Mouse (Mus musculus): ENCODE measurements around the gene Gpd2. TPM values are rescaled to one million over a fixed set of nuclear protein-coding genes. Genes with fewer than 3 reads are reported as not detected.

Gpd2 gene
- polyA plus RNA-seq, 1 experiment from 2014 or later = 18.8 TPM

DNA sequence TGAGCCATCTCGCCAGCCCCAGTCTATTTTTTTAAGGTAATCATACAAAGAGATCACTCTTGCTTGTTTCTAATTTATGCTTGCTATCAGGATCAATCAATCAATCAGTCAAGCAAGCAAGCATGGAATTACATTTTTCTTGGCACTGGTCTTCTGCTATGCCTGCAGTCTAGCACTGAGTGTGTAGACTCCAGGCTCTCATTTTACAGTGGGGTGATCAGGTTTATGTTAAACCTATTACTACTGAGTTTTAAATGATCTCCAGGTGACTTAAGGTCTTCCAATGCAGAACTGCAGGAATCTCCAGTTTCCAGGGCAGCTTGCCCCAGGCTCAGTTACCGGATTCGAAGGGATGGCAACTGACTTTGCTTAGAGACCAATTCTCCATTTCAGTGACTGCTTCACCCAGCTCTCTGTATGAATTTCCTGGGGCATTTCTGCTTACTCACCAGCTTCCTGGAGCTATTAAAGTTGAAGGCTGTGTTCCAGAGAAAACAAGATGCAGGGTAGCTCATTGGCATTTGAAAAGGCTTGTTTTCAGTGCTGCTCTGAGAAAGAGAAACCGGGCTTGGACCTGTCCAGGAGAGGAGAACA is 7.7 kb upstream of the Gpd2 start:
- DNase-seq (ENCODE audit: low read depth, low spot score) (no peak), ATAC-seq (peak; percentile 92)
- TF ChIP-seq CTCF (IDR thresholded peaks at IDR 0.05) = no peak
- ChIA-PET CTCF (no interaction called here), POLR2A (no interaction called here)
- H3K27me3 ChIP-seq = no peaks in the 10 kb centered on the region
- in situ Hi-C loops (cut with MboI; ENCODE audit: low pct_unique_long_range_greater_than_20kb) = loop anchor here (10.0 kb wide), 1 partner anchor 105 kb away; the partner anchor contains the start of gene Nr4a2

DNA sequence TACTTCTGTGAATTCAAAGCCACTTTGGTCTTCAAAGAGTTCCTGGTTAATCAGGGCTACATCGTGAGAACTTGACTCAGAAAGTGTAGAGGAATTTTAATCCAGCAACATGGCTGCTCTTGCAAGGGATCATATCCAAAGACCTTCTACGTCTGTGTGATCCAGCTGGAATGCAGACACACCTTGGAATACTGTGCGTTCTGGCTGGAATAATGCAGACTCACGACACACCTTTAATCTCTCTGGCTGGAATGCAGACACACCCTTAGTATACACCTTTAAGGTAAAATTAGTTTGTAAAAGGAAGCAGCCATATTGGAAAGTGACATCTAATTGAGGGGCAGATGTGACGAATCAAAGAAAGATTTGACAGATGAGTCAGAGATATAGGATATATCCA is 6.0 kb upstream of the Gpd2 start:
- no peak for TF ChIP-seq CTCF (IDR thresholded peaks at IDR 0.05)
- ChIA-PET POLR2A (no interaction called here), CTCF (no interaction called here)
- DNase-seq (ENCODE audit: low read depth, low spot score) = no peak
- in situ Hi-C loops (cut with MboI; ENCODE audit: low pct_unique_long_range_greater_than_20kb) = loop anchor here (10.0 kb wide), 1 partner anchor 107 kb away; the partner anchor contains the start of gene Nr4a2
- no peak for ATAC-seq
- H3K27me3 ChIP-seq = no peaks in the 10 kb centered on the region

DNA sequence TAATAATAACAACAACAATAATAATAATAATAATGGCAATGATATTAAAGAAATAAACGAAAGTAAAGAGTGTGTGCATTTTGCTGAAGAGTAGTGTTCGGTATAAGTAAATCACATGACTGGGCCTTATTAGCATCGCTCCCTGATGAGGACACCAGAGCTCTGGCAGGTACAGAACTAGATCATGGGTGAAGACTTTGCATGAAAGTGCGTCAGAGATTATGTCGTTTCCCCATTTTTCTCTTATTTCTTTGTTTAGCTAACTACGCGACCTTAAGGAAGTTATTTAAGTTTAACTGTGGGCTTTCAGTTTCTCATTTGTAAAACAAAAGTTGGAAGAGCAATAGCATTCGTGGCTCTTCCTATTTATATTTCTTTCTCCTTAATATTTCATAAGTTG is 5.1 kb upstream of the Gpd2 start:
- DNase-seq (ENCODE audit: low read depth, low spot score) = no peak
- no peak for ATAC-seq
- in situ Hi-C loops (cut with MboI; ENCODE audit: low pct_unique_long_range_greater_than_20kb) = loop anchor here (10.0 kb wide), 1 partner anchor 108 kb away; the partner anchor contains the start of gene Nr4a2
- POLR2A ChIA-PET = interaction anchor here (1.0 kb wide), 1 partner anchor 19 kb away, joined by 3 read pairs; no protein-coding TSS in a partner anchor
- TF ChIP-seq CTCF (IDR thresholded peaks at IDR 0.05) = no peak
- CTCF ChIA-PET = no interaction called here
- H3K27me3 ChIP-seq = no peaks in the 10 kb centered on the region

DNA sequence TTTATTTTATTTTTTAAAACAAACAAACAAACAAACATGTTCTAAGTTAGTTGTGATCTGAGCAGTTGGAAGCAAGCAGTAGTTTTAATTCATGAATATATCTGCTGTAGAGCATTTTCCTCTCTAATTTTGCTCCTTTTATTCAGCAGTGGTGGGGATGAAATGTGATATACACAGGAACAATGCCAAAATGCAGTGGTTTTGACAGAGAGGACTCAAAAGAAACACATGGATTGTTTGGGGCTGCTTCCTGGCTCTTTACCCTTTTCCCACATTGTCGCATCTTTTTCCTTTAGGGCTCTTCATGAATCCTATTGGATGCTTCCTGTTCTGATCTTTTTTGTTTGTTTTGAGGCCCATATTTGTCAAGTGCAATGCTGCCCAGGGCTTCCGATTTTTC is 1.2 kb upstream of the Gpd2 start:
- no peak for TF ChIP-seq CTCF (IDR thresholded peaks at IDR 0.05)
- DNase-seq (ENCODE audit: low read depth, low spot score) (no peak), ATAC-seq (no peak)
- H3K27me3 ChIP-seq = no peaks in the 10 kb centered on the region
- in situ Hi-C loops (cut with MboI; ENCODE audit: low pct_unique_long_range_greater_than_20kb) = loop anchor here (10.0 kb wide), 1 partner anchor 111 kb away; the partner anchor contains the start of gene Nr4a2
- ChIA-PET CTCF (no interaction called here), POLR2A (no interaction called here)

DNA sequence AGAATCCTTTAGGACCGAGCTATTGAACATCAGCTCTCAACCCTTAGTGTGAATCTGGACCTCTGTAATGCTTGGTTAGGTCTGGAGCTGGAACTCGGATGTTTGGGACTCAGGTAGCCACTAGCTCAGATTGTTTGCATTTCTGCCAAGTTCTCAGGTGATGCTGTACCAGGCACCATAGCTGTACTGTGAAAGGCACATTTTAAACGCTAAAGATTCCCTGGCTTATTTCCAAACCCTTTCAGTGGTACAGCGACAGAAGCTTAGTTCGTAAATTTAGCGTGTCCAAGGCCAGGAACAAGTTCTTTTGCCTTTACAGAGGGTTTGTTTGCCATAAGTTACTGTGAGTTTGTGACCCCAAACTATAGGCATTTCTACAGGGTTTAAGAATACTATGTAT is 409 bp upstream of the Gpd2 start:
- POLR2A ChIA-PET = interaction anchor here (1.2 kb wide), 1 partner anchor 114 kb away, joined by 3 read pairs; the partner anchor contains the start of gene Nr4a2
- CTCF ChIA-PET = interaction anchor here (0.9 to 2.3 kb wide), 2 partner anchors 75 to 120 kb away, joined by 3 to 9 read pairs; no protein-coding TSS in a partner anchor
- ATAC-seq (no peak), DNase-seq (ENCODE audit: low read depth, low spot score) (no peak)
- TF ChIP-seq CTCF (IDR thresholded peaks at IDR 0.05) = no peak
- H3K27me3 ChIP-seq = no peaks in the 10 kb centered on the region
- in situ Hi-C loops (cut with MboI; ENCODE audit: low pct_unique_long_range_greater_than_20kb) = loop anchor here (10.0 kb wide), 1 partner anchor 112 kb away; the partner anchor contains the start of gene Nr4a2

DNA sequence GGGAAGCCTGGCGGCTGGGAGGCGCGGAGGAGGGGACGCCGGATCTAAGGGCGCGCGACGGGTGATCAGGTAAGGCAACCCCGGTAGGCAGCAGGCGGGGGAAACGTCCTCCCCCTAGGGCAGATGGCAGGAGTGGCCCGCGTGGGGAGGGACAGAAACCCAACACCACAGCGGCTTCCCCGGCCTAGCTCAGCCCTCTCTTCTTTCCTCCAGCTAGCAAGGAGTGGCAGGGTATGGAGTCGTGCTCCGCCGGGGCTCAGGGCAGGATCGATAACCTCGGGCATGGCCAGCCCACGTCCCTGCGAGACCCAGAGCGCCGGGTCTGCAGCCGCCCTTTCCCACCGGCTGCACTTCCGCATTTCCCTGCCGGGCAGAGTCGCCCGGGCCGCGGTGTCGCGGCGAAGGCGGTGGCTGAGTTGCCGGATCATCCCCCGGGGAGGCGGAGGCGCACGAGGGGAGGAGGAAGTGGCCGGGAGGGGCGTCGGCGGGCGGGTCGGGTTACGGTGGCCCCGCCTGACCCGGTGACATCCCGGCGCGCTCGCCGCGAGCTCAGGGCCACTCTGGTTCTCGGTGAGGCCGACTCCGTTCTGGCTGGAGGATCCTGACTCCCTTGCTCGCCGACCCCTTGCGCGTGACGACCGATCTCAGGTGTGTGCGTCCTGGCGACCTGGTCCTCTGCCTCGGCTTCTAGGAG is 632 bp downstream of the Gpd2 start:
- ATAC-seq = peak; percentile 94
- ChIA-PET POLR2A (interaction anchor here (1.2 to 1.6 kb wide), 2 partner anchors 115 to 121 kb away, joined by 3 to 4 read pairs; partner anchors contain the start of gene Nr4a2), CTCF (interaction anchor here (2.3 kb wide), 1 partner anchor 121 kb away, joined by 9 read pairs; no protein-coding TSS in a partner anchor)
- in situ Hi-C loops (cut with MboI; ENCODE audit: low pct_unique_long_range_greater_than_20kb) = loop anchor here (10.0 kb wide), 1 partner anchor 113 kb away; the partner anchor contains the start of gene Nr4a2
- H3K27me3 ChIP-seq = no peaks in the 10 kb centered on the region
- no peak for DNase-seq (ENCODE audit: low read depth, low spot score)
- TF ChIP-seq CTCF (IDR thresholded peaks at IDR 0.05) = no peak

DNA sequence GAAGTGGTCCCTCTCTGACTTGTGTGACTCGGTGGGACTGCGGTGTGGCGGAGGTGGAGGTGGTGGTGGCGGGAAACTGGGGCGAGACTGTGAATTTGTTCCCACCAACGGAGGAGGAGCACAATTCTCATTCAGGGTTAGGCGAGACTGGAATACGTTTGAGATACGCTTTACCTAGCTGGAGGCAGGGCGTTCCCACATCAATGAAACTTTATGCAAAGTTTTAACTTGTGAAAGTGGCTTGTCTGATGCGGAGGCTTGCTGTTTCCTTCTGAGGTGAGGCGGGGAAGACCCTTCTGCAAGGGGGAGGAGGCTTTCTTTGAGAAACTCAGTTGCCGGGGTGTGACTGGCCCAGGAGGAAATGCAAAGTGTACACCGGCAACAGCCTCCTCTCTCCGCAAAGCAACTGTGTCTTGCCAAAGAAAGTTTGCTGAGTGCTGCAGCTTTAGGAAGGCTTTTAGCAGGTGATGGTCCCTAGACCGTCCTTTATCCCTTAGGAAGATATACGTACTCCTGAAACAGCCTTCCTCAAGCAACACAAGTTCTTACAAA is 1.3 kb downstream of the Gpd2 start:
- ATAC-seq (peak; percentile 50), DNase-seq (ENCODE audit: low read depth, low spot score) (no peak)
- H3K27me3 ChIP-seq = no peaks in the 10 kb centered on the region
- in situ Hi-C loops (cut with MboI; ENCODE audit: low pct_unique_long_range_greater_than_20kb) = loop anchor here (10.0 kb wide), 1 partner anchor 114 kb away; the partner anchor contains the start of gene Nr4a2
- TF ChIP-seq CTCF (IDR thresholded peaks at IDR 0.05) = no peak
- CTCF ChIA-PET = interaction anchor here (2.3 kb wide), 1 partner anchor 122 kb away, joined by 9 read pairs; no protein-coding TSS in a partner anchor
- POLR2A ChIA-PET = interaction anchor here (1.6 kb wide), 1 partner anchor 122 kb away, joined by 4 read pairs; no protein-coding TSS in a partner anchor

DNA sequence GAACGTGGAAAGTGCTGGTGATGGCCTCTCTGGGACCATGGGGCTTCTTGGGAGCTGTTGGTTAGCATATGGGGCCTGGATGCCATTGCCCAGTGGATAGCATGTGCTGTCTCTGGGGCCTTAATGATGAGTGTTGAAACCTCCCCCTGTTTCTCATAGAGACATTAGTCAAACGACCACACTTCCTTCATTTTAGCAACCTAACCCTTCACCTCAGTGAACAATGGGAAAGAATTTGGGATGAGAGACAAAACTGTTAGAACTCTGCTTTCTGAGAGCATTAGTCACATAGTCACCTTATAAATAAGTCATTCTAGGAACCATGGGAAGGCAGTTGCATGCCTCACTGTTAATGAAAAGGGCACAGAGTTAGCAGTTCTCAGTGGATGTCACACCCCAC is 1.9 kb downstream of the Gpd2 start:
- ATAC-seq = no peak
- in situ Hi-C loops (cut with MboI; ENCODE audit: low pct_unique_long_range_greater_than_20kb) = loop anchor here (10.0 kb wide), 1 partner anchor 115 kb away; the partner anchor contains the start of gene Nr4a2
- POLR2A ChIA-PET = interaction anchor here (1.6 kb wide), 1 partner anchor 123 kb away, joined by 4 read pairs; no protein-coding TSS in a partner anchor

DNA sequence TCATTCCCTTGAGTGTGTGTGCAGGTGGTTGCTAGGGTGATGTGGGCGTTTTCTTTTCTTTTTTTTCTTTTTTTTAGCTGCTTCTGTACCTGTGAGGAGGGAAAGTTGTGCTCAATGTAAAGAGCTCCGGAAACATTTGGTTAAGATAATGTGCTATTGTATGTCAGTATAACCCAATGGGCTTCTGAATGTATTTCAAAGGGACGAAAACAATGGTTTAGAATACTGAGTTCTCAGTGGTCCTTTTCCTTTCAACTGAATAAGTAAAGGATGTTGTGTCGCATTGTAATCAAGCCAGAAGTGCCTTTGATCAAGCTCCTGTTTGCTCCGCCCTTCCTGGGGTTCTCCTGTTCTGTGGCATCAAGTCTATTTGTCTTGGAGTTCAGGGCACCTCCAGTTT is 6.6 kb downstream of the Gpd2 start:
- POLR2A ChIA-PET = interaction anchor here (0.7 kb wide), 1 partner anchor 149 kb away, joined by 3 read pairs; no protein-coding TSS in a partner anchor
- DNase-seq (ENCODE audit: low read depth, low spot score) (no peak), ATAC-seq (no peak)
- no peak for TF ChIP-seq CTCF (IDR thresholded peaks at IDR 0.05)
- no peaks in the 10 kb centered on the region for H3K27me3 ChIP-seq
- CTCF ChIA-PET = no interaction called here
- in situ Hi-C loops (cut with MboI; ENCODE audit: low pct_unique_long_range_greater_than_20kb) = no loop called here

More for the DNA sequence above, 1.9 kb downstream of the Gpd2 start:
- H3K27me3 ChIP-seq = no peaks in the 10 kb centered on the region
- no peak for DNase-seq (ENCODE audit: low read depth, low spot score)
- TF ChIP-seq CTCF (IDR thresholded peaks at IDR 0.05) = no peak
- CTCF ChIA-PET = no interaction called here

DNA sequence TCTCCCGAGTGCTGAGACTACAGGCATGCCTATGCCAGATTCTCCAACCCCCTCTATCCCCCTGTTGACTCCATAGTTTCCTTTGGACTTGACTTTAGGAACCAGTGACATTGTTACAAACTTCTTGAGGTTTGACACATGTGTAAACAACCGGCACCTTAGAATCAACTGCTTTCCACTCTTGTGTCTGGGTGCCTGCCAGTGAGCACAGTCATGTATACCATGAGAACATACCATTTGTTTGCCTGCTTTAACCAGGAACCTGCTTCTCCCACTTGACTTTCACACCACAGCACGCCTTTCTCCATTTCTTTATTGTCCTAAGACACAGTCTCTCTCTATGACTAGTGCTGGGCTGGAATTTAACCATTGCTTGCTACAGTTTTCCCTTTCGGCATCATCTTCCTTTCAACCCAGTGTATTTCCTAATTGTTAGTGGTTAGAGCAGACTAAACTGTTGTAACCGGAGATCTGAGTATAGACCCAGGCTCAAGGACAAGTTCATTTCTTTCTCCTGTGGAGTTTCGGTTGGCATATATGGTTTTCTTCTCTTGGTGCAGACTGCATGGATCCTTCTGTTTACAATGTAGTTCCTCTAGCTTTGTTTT is 8.4 kb downstream of the Gpd2 start:
- in situ Hi-C loops (cut with MboI; ENCODE audit: low pct_unique_long_range_greater_than_20kb) = no loop called here
- CTCF ChIA-PET = no interaction called here
- POLR2A ChIA-PET = no interaction called here
- H3K27me3 ChIP-seq = no peaks in the 10 kb centered on the region
- DNase-seq (ENCODE audit: low read depth, low spot score) = no peak
- TF ChIP-seq CTCF (IDR thresholded peaks at IDR 0.05) = no peak
- ATAC-seq = no peak

All from Patski (cell line).